Mouse (Mus musculus) thymus, adult 18-20 months (tissue): ENCODE measurements around the gene Msgn1.

Source experiments
- DNase-seq, 2 experiments: peaks; one replicate each; pipeline ENCODE4 v3.0.0; 2022; ENCODE audit warnings: mixed read lengths in 2 of 2

The Msgn1 gene

DNA sequence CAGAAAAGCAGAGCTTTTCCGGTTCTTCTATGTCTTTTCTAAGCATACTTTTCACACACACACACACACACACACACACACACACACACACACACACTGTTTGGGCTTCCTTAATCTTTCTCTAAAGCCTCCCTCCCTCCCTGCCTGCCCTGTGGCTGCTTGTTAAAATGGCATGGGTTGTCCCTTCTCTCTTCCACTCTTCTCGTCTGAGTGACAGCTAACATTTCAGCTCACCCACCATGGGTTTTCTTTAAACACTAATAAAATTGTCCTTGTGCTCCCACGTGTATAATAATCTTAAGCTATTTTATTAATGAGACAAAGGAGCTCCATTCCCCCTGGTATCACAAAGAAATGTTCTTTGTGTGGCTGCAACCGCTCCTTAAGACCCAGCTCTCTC lies 10.7 kb downstream of the Msgn1 start:
- DNase-seq = no peak

DNA sequence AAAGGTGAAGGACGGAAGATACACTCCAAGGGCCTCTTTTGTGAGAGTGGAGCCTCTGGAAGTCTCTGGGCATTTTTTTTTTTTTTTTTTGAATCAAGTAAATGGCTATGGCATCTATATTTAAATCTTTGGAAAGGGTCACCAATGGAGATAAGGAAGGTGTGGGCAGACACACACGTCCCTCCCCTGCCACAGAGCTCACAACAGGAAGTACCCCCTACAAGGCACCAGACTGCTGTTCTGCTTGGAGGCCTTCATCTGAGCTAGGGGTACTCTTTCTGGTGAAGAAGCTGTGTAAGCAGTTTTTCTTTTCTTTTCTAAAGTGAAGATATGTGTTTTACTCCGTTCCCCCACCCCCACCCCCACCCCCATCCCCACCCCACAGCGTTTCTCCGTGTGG lies 11.9 kb downstream of the Msgn1 start:
- no peak for DNase-seq

DNA sequence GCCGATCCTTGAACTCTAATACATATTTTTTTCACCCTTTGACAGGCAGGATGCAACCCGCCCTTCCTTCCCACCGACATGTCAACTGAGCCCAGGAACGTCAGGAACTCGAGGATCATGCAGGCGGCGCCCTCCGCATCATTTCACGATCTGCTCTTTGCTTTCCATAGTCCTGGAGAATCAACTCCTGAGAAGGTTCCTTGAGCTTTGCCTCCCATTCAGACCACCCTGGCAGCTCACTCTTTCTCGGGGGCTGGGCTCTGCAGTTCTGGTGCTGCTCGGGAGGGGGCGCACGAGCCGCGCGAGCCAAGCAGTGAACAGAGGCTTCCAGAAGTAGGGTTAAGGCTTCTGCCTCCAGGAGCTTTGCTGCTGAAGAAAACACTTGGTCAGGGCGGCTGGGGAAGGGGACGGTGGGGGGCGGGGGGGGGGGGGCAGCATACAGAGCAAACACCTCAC lies 12.6 kb downstream of the Msgn1 start:
- DNase-seq = peak; percentile 53 to 59

DNA sequence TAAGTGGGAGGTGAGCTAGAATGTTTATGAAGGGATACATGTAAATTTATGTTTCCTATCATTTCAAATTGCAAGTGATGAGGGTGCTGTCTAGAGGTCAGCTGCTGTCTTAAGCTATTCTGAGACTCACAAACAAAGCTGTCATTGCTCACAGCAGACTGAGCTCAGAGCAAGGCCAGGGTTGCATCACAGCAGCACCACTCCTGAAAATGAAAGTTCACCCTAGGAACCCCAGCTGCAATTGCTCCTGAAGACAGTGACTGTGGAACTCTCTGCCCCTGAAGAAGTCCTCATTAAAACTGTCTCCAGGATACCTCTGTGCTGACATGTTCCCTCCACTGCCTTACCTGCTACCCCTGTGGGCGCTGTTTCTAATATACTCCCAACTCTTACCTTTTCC lies 13.7 kb downstream of the Msgn1 start:
- DNase-seq = no peak

DNA sequence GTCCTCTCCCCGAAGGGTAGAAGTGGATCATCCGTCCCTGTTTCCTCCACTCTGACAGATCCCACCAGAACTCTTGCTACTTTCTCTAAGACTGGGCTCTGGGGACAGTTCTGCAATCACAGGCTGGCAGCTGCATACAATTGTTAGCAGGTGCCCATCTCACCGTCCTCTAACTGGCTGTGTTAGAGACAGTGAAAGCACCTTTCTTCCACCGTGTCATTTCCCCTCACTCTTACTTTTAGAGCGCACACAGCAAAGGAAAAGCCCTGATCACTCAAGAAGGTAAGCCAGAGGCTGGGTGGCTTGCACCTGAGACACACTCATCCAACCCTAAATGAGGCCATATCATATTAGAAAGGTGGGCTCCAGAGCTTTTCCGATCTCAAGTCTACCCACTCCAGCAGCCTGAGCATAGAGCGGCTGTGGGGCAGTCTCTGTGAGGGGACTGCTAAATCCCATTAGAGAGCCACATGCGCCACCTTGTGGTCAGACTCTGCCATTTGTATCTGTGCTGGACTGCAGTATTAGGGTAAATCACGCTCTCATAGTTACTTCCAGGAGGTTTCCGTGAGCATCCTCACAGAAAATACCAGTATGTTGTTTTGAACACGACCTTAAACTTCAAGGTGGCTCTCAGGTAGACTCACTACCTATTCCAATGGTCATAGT lies 30.2 kb downstream of the Msgn1 start:
- DNase-seq = peak; percentile 43 to 50

DNA sequence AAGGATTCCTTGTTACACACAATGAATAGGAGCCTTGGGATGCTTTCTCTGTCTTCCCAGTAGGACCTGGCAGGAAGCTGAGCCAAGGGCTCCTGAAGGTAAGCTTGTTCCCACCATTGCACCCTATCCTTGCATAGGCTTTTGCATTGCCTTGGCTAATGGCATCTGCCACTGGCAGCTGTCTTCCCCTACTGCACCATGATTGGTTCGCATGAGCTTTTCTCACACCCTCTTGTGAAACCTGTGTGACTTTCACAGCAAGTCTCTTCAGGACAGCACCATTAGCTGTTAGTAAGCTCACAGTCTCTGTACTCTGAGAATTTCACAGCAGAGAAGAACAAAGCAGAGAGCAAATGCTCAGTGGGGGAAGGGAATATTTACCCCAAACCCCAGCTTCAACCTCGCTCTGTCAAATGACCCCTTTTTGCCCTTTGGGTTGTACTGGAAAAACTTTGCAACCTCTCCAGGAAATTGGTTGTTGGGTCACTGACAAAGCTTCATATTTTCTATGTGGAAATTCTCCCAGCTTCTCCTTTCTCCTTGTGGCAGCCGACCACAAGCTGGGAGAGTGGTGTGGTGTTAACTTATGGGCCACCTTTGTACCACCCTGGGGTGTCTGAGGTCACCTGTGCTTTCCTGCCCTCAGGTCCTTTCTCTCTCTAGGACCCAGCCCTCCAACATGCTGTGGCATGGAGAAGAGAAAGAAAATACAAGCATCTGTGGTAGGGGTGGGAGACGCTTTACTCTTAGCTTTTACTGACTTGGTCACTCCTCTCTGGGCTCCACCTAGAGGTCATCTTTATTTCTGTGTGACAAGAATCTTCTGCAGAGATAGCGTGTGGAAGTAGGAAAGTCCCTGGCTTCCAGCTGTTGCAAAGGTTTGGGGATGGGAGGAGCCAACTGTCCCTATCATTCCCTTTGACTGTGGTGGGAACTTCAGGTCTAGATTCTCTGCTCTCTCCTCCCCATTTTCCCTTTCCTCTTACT lies 31.1 kb downstream of the Msgn1 start:
- no peak for DNase-seq

DNA sequence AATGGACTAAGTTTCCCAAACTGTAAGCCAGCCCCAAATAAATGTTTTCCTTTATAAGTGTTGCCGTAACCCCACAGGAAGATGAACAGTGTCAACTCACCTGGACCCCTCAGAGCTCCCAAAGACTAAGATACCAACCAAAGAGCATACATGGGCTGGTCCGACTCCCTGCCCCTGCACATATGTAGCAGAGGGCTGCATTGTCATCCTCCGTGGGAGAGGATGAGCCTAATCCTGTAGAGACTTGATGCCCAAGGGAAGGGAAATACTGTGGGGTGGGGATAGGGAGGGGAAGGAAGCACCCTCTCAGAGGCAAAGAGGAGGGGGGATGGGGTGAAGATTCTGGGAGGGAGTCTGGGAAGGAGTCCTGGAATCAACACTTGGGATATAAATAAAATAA lies 50.1 kb downstream of the Msgn1 start:
- no peak for DNase-seq
